Mouse (Mus musculus): ENCODE data around the gene Efcab9. TPM values are rescaled to one million over a fixed set of nuclear protein-coding genes. Genes with fewer than 3 reads are reported as not detected.

Efcab9 gene
- total and polyA plus RNA-seq, 2 experiments from 2014 or later = not detected

DNA sequence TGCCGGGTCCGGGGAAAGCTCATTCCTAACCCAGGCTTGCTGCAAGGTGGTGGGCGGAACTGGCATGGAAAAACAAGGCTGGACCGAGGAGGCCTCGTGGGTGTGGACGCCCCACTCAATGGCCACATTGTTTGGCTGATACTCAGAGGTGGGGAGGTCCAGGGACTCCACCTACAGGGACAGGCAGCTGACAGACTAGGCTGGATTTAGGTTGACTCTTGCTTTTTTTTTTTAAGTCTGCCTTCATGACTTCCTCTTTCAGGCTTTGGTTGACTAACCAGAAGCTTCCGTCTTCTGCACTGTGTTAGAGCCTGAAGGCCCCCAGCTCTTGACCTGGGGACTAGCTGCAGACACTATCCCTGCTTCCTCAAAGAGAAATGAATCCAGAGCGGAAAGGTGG, 33.2 kb upstream of the Efcab9 start:
- Histone ChIP-seq H3K9me3 (ENCODE audit: low read length) (no peaks in the 10 kb centered on the region; the same call in 1 of the 2 replicates), H3K36me3 (ENCODE audit: insufficient read depth, low read length) (no peaks in the 10 kb centered on the region), H3K27me3 (ENCODE audit: insufficient read depth, low read length) (no peaks in the 10 kb centered on the region), H3K27ac (ENCODE audit: low read depth, low read length) (no peak overlapping the region), H3K4me1 (ENCODE audit: insufficient read depth, low read length) (no peaks in the 10 kb centered on the region), H3K4me2 (ENCODE audit: low read depth, low read length, poor library complexity, severe bottlenecking) (no peak overlapping the region), H3K4me3 (ENCODE audit: low read depth, low read length) (no peak overlapping the region), H3K9ac (replicated peaks; ENCODE audit: low read length, poor library complexity, severe bottlenecking) (no peak overlapping the region)
- no peak for DNase-seq (ENCODE audit: low spot score)
- ATAC-seq (ENCODE audit: low FRiP score) = no peak
- no peak for TF ChIP-seq CTCF (IDR thresholded peaks at IDR 0.05)
- 60% methylated on average over 8 of the region's 8 CpGs for WGBS

GRCm38 (mm10) chr11:32564629-32565028, 32.7 kb upstream of the Efcab9 start:
- no peak for DNase-seq (ENCODE audit: low spot score)
- no peaks in the 10 kb centered on the region for H3K27me3 ChIP-seq (ENCODE audit: insufficient read depth, low read length)
- H3K9ac ChIP-seq (replicated peaks; ENCODE audit: low read length, poor library complexity, severe bottlenecking) = no peak overlapping the region
- WGBS = 73% methylated on average over 4 of the region's 4 CpGs
- H3K4me1 ChIP-seq (ENCODE audit: insufficient read depth, low read length) = no peaks in the 10 kb centered on the region
- ATAC-seq (ENCODE audit: low FRiP score) = no peak
- no peaks in the 10 kb centered on the region for H3K36me3 ChIP-seq (ENCODE audit: insufficient read depth, low read length)
- no peaks in the 10 kb centered on the region for H3K9me3 ChIP-seq (ENCODE audit: low read length)
- no peak overlapping the region for H3K27ac ChIP-seq (ENCODE audit: low read depth, low read length)
- H3K4me3 ChIP-seq (ENCODE audit: low read depth, low read length) = no peak overlapping the region
- no peak for TF ChIP-seq CTCF (IDR thresholded peaks at IDR 0.05)
- H3K4me2 ChIP-seq (ENCODE audit: low read depth, low read length, poor library complexity, severe bottlenecking) = no peak overlapping the region

DNA sequence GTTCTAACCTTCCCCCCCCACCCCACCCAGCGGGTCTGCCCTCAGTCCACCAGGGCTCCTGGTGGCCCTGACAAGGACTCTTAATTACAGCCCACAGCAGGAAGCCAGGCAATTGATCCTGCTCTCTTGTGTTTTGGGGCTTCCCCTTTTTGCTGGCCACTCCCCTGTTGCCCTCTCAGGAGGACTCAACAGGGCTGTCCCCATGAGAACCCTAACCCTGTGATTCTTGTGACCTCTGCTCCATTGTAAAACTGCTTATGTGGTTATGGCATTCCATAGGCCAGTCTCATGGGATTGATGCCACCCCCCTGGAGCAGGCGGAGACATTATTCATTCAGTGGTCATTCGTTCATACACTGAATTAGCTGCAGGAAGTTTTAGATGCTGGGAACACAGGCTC, 31.8 kb upstream of the Efcab9 start:
- no peak overlapping the region for H3K4me2 ChIP-seq (ENCODE audit: low read depth, low read length, poor library complexity, severe bottlenecking)
- H3K27me3 ChIP-seq (ENCODE audit: insufficient read depth, low read length) = no peaks in the 10 kb centered on the region
- TF ChIP-seq CTCF (IDR thresholded peaks at IDR 0.05) = no peak
- H3K4me1 ChIP-seq (ENCODE audit: insufficient read depth, low read length) = no peaks in the 10 kb centered on the region
- no peak overlapping the region for H3K27ac ChIP-seq (ENCODE audit: low read depth, low read length)
- H3K4me3 ChIP-seq (ENCODE audit: low read depth, low read length) = no peak overlapping the region
- 40% methylated on average over 3 of the region's 3 CpGs for WGBS
- ATAC-seq (ENCODE audit: low FRiP score) (no peak), DNase-seq (ENCODE audit: low spot score) (no peak)
- no peaks in the 10 kb centered on the region for H3K9me3 ChIP-seq (ENCODE audit: low read length)
- no peaks in the 10 kb centered on the region for H3K36me3 ChIP-seq (ENCODE audit: insufficient read depth, low read length)
- no peak overlapping the region for H3K9ac ChIP-seq (replicated peaks; ENCODE audit: low read length, poor library complexity, severe bottlenecking)

GRCm38 (mm10) chr11:32562706-32563105, 30.8 kb upstream of the Efcab9 start:
- Histone ChIP-seq H3K27ac (ENCODE audit: low read depth, low read length) (no peak overlapping the region), H3K36me3 (ENCODE audit: insufficient read depth, low read length) (no peaks in the 10 kb centered on the region), H3K4me2 (ENCODE audit: low read depth, low read length, poor library complexity, severe bottlenecking) (no peak overlapping the region), H3K9me3 (ENCODE audit: low read length) (no peaks in the 10 kb centered on the region), H3K4me3 (ENCODE audit: low read depth, low read length) (no peak overlapping the region), H3K9ac (replicated peaks; ENCODE audit: low read length, poor library complexity, severe bottlenecking) (no peak overlapping the region), H3K4me1 (ENCODE audit: insufficient read depth, low read length) (no peaks in the 10 kb centered on the region), H3K27me3 (ENCODE audit: insufficient read depth, low read length) (no peaks in the 10 kb centered on the region)
- ATAC-seq (ENCODE audit: low FRiP score) (no peak), DNase-seq (ENCODE audit: low spot score) (no peak)
- 69% methylated on average over 5 of the region's 5 CpGs for WGBS
- no peak for TF ChIP-seq CTCF (IDR thresholded peaks at IDR 0.05)

DNA sequence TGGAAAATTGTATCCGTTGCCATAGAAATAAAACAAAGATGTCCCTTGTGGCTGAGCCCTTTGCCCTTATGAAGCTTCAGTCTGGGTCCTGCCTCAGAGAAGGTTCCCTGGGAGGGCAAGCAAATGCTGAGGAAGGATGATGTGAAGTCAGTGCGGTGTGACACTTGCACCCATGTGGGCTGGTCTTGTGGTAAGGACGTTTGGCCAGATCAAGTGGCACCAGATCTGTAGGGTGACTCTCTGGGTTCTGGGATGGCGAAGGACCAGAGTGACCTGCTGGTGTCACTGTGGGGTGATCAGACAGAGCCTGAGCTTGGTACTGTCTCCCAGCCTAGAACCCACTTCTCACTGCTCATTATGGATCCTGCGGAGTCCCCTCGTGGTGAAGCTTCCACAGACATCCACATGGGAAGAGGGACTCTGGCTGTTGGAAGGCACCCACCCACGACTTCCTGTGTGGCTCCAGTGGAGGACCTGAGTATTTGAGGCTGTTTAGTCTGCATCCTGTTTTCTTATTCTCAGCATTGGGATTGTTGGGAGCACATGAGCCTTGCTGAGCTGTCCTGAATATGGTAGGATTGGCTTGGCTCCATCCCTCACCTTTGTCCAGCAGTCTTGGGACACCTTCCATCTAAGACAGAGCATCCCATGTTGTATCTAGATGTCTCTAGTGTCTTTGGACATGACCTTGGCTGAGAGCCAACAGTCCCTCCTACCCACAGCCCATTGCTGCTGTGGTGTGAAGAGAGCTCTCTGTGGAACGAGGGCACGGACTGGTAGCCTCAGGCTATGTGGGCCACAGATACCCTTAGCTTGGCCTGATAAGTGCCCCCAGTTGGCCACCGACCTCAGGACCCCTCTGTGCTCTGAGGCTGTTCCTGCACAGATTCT, 29.8 kb upstream of the Efcab9 start:
- no peak overlapping the region for H3K4me3 ChIP-seq (ENCODE audit: low read depth, low read length)
- WGBS = 72% methylated on average over 10 of the region's 10 CpGs

DNA sequence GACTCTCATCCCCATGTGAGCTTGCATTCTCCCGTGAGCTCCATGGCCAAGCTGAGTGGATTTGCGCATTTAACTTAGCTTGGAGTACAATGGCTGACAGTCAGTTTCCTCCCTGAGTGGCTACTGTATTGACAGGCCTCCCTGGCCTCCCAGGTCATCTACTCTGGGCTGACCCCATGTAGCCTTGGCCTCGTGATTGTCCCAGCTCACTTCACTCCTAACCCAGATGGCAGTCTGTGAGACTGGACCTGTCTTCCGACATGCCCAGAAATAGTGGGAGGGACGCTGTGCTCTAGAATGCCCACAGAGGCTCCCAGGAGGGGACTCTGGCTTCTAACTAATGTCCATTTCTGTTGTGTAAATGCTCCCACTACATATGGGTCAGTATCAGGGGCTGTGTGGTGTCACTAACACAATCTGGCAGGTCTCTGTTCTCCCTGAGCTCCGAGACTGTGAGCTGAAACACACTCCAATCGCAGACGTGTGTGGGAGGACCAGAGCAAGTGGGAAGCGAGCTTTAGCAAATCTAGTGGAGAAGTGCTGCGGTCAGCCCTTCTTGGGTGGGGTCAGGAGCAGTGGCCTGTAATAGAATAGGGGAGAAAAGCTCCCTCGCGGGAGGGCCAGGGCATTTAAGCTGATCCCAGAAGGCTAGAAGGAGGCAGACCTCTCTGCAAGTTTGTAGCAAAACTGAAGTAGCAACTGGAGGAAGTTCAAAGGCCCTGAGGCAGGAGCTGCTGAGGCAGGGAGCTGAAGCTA, 28.3 kb upstream of the Efcab9 start:
- H3K9me3 ChIP-seq (ENCODE audit: low read length) = no peaks in the 10 kb centered on the region
- DNase-seq (ENCODE audit: low spot score) (no peak), ATAC-seq (ENCODE audit: low FRiP score) (no peak)
- no peak overlapping the region for H3K9ac ChIP-seq (replicated peaks; ENCODE audit: low read length, poor library complexity, severe bottlenecking)
- TF ChIP-seq CTCF (IDR thresholded peaks at IDR 0.05) = no peak
- no peaks in the 10 kb centered on the region for H3K36me3 ChIP-seq (ENCODE audit: insufficient read depth, low read length)
- no peak overlapping the region for H3K27ac ChIP-seq (ENCODE audit: low read depth, low read length)
- H3K4me1 ChIP-seq (ENCODE audit: insufficient read depth, low read length) = no peaks in the 10 kb centered on the region
- no peak overlapping the region for H3K4me3 ChIP-seq (ENCODE audit: low read depth, low read length)
- H3K4me2 ChIP-seq (ENCODE audit: low read depth, low read length, poor library complexity, severe bottlenecking) = no peak overlapping the region
- no peaks in the 10 kb centered on the region for H3K27me3 ChIP-seq (ENCODE audit: insufficient read depth, low read length)
- 86% methylated on average over 12 of the region's 12 CpGs for WGBS

More for the DNA sequence above, 29.8 kb upstream of the Efcab9 start:
- no peak for TF ChIP-seq CTCF (IDR thresholded peaks at IDR 0.05)
- H3K27ac ChIP-seq (ENCODE audit: low read depth, low read length) = no peak overlapping the region
- no peaks in the 10 kb centered on the region for H3K4me1 ChIP-seq (ENCODE audit: insufficient read depth, low read length)
- H3K27me3 ChIP-seq (ENCODE audit: insufficient read depth, low read length) = no peaks in the 10 kb centered on the region
- H3K9ac ChIP-seq (replicated peaks; ENCODE audit: low read length, poor library complexity, severe bottlenecking) = no peak overlapping the region
- H3K36me3 ChIP-seq (ENCODE audit: insufficient read depth, low read length) = no peaks in the 10 kb centered on the region
- ATAC-seq (ENCODE audit: low FRiP score) (no peak), DNase-seq (ENCODE audit: low spot score) (no peak)
- no peak overlapping the region for H3K4me2 ChIP-seq (ENCODE audit: low read depth, low read length, poor library complexity, severe bottlenecking)
- no peaks in the 10 kb centered on the region for H3K9me3 ChIP-seq (ENCODE audit: low read length)

Measured in midbrain, postnatal 0 days (tissue).